Mouse (Mus musculus) lung, embryonic 14.5 days (tissue): ENCODE measurements around the gene Kirrel3. TPM values are rescaled to one million over a fixed set of nuclear protein-coding genes. Genes with fewer than 3 reads are reported as not detected.

Source experiments
- ATAC-seq: fragments of 200-750 bp; cut with Nextera tagmentation; 2 replicates; pipeline ENCODE4 v1.8.0; 2017; ENCODE audit warnings: mild to moderate bottlenecking, moderate TSS enrichment, moderate library complexity; ENCODE audit not compliant: insufficient read depth
- DNase-seq: peaks from one replicate; pipeline ENCODE4 v3.0.0-alpha.2; 2015
- H3K27ac ChIP-seq: fragments of 300-500 bp; sonication (generic); 2 replicates; pipeline ENCODE4 v1.5.1; 2014; ENCODE audit warnings: low read depth, mild to moderate bottlenecking, moderate library complexity
- H3K27me3 ChIP-seq: fragments of 300-500 bp; sonication (generic); 2 replicates; pipeline ENCODE4 v1.6.1; 2014; ENCODE audit warnings: low read length, control low read depth; ENCODE audit not compliant: insufficient read depth
- H3K36me3 ChIP-seq: fragments of 300-500 bp; sonication (generic); 2 replicates; pipeline ENCODE4 v1.6.1; 2014; ENCODE audit warnings: control low read depth; ENCODE audit not compliant: insufficient read depth
- H3K4me1 ChIP-seq: fragments of 300-500 bp; sonication (generic); 2 replicates; pipeline ENCODE4 v1.6.1; 2014; ENCODE audit warnings: antibody characterized with exemption, control low read depth; ENCODE audit not compliant: insufficient read depth
- H3K4me2 ChIP-seq: fragments of 300-500 bp; sonication (generic); 2 replicates; pipeline ENCODE4 v1.6.1; 2014; ENCODE audit warnings: mild to moderate bottlenecking
- H3K4me3 ChIP-seq: fragments of 300-500 bp; sonication (generic); 2 replicates; pipeline ENCODE4 v1.5.1; 2014; ENCODE audit warnings: low read depth, low read length
- H3K9ac ChIP-seq: fragments of 300-500 bp; sonication (generic); 2 replicates; pipeline ENCODE4 v1.6.1; 2014
- H3K9me3 ChIP-seq: fragments of 300-500 bp; sonication (generic); 2 replicates; pipeline ENCODE4 v1.6.1; 2016; ENCODE audit warnings: low read depth, low read length, control low read depth
- CTCF ChIP-seq: IDR thresholded peaks from 2 replicates; pipeline ENCODE4 v1.5.1; 2016; ENCODE audit warnings: antibody characterized with exemption, low read depth
- WGBS: fragments of 180-500 bp; shearing (Covaris S2); extraction: QIAGEN DNeasy Blood & Tissue Kit; methylation state at CpG from one replicate; pipeline ENCODE4 v1.1.7; 2014; 5-methylcytosine and 5-hydroxymethylcytosine counted together
- polyA plus RNA-seq: library from polyadenylated mRNA; unstranded; fragments of >200 nt; fragmentation: Nextera tagmentation; extraction: Ambion mirVana; gene quantifications from 2 replicates; pipeline ENCODE4 v1.2.1, GENCODE M21; 2014

The Kirrel3 gene
- polyA plus RNA-seq, 1 experiment from 2014 or later: 1.4 TPM

GRCm38 (mm10) chr9:34459968-34460367, 25.7 kb upstream of the Kirrel3 start:
- H3K27me3 ChIP-seq: no peaks in the 10 kb centered on the region
- H3K9me3 ChIP-seq: no peaks in the 10 kb centered on the region
- no peaks in the 10 kb centered on the region for H3K36me3 ChIP-seq
- no peak overlapping the region for H3K4me3 ChIP-seq
- WGBS: 39% methylated on average over 5 of the region's 5 CpGs
- ATAC-seq (no peak), DNase-seq (no peak)
- no peak overlapping the region for H3K4me2 ChIP-seq
- TF ChIP-seq CTCF: no peak
- no peak overlapping the region for H3K9ac ChIP-seq
- H3K4me1 ChIP-seq: 0 out of 2 replicates have a peak, but pooled peaks cover 2% of the 10 kb centered on the region
- H3K27ac ChIP-seq: no peak overlapping the region

- peak; percentile 44 for DNase-seq
Measured at GRCm38 (mm10) chr9:34463666-34464065, 22.0 kb upstream of the Kirrel3 start.

GRCm38 (mm10) chr9:34466058-34466457, 19.6 kb upstream of the Kirrel3 start:
- no peak for TF ChIP-seq CTCF
- H3K36me3 ChIP-seq: no peaks in the 10 kb centered on the region
- WGBS: 57% methylated on average over 3 of the region's 3 CpGs

More at GRCm38 (mm10) chr9:34463666-34464065, 22.0 kb upstream of the Kirrel3 start:
- TF ChIP-seq CTCF: no peak
- Histone ChIP-seq H3K4me1 (no peaks in the 10 kb centered on the region), H3K36me3 (no peaks in the 10 kb centered on the region), H3K9ac (no peak overlapping the region), H3K4me2 (no peak overlapping the region), H3K27me3 (no peaks in the 10 kb centered on the region), H3K27ac (no peak overlapping the region), H3K9me3 (no peaks in the 10 kb centered on the region), H3K4me3 (no peak overlapping the region)
- WGBS: 34% methylated on average over 2 of the region's 2 CpGs
- ATAC-seq: no peak

GRCm38 (mm10) chr9:34469180-34469579, 16.5 kb upstream of the Kirrel3 start:
- TF ChIP-seq CTCF: peak; percentile 33
- no peak overlapping the region for H3K9ac ChIP-seq
- no peaks in the 10 kb centered on the region for H3K4me1 ChIP-seq
- H3K27me3 ChIP-seq: no peaks in the 10 kb centered on the region
- DNase-seq: no peak
- no peaks in the 10 kb centered on the region for H3K9me3 ChIP-seq
- H3K4me3 ChIP-seq: no peak overlapping the region
- H3K27ac ChIP-seq: no peak overlapping the region
- H3K36me3 ChIP-seq: no peaks in the 10 kb centered on the region
- no peak for ATAC-seq
- H3K4me2 ChIP-seq: no peak overlapping the region
- WGBS: 85% methylated on average over 3 of the region's 3 CpGs

More at GRCm38 (mm10) chr9:34466058-34466457, 19.6 kb upstream of the Kirrel3 start:
- H3K4me3 ChIP-seq: no peak overlapping the region
- no peaks in the 10 kb centered on the region for H3K27me3 ChIP-seq
- H3K27ac ChIP-seq: no peak overlapping the region
- ATAC-seq: no peak
- no peak for DNase-seq
- H3K4me1 ChIP-seq: no peaks in the 10 kb centered on the region
- H3K9ac ChIP-seq: no peak overlapping the region
- H3K9me3 ChIP-seq: no peaks in the 10 kb centered on the region
- H3K4me2 ChIP-seq: no peak overlapping the region

GRCm38 (mm10) chr9:34476206-34476605, 9.5 kb upstream of the Kirrel3 start:
- H3K27me3 ChIP-seq: no peaks in the 10 kb centered on the region
- H3K9ac ChIP-seq: no peak overlapping the region
- no peak for ATAC-seq
- H3K4me3 ChIP-seq: no peak overlapping the region
- H3K36me3 ChIP-seq: no peaks in the 10 kb centered on the region
- H3K27ac ChIP-seq: no peak overlapping the region
- no peak for TF ChIP-seq CTCF
- no peaks in the 10 kb centered on the region for H3K4me1 ChIP-seq
- 21% methylated on average over 5 of the region's 5 CpGs for WGBS
- H3K4me2 ChIP-seq: no peak overlapping the region
- no peaks in the 10 kb centered on the region for H3K9me3 ChIP-seq
- DNase-seq: no peak

- DNase-seq (no peak), ATAC-seq (no peak)
- Histone ChIP-seq H3K4me1 (no peaks in the 10 kb centered on the region), H3K4me2 (no peak overlapping the region), H3K36me3 (no peaks in the 10 kb centered on the region), H3K9me3 (no peaks in the 10 kb centered on the region), H3K9ac (no peak overlapping the region), H3K4me3 (no peak overlapping the region), H3K27me3 (no peaks in the 10 kb centered on the region), H3K27ac (no peak overlapping the region)
- no peak for TF ChIP-seq CTCF
- WGBS: 66% methylated on average over 2 of the region's 2 CpGs
Measured at GRCm38 (mm10) chr9:34478494-34478893, 7.2 kb upstream of the Kirrel3 start.

- DNase-seq (no peak), ATAC-seq (no peak)
- no peaks in the 10 kb centered on the region for H3K36me3 ChIP-seq
- H3K27ac ChIP-seq: no peak overlapping the region
- H3K27me3 ChIP-seq: peaks cover 31% of the 10 kb centered on the region
- no peak overlapping the region for H3K9ac ChIP-seq
- no peak overlapping the region for H3K4me2 ChIP-seq
- WGBS: 72% methylated on average over 2 of the region's 2 CpGs
- no peak for TF ChIP-seq CTCF
- no peaks in the 10 kb centered on the region; the same call in 1 of the 2 replicates for H3K4me1 ChIP-seq
- no peak overlapping the region for H3K4me3 ChIP-seq
- no peaks in the 10 kb centered on the region for H3K9me3 ChIP-seq
Measured at GRCm38 (mm10) chr9:34483236-34483635, 2.5 kb upstream of the Kirrel3 start.

GRCm38 (mm10) chr9:34484665-34485064, 1.0 kb upstream of the Kirrel3 start:
- ATAC-seq (no peak), DNase-seq (no peak)
- no peak overlapping the region for H3K27ac ChIP-seq
- no peak for TF ChIP-seq CTCF
- H3K4me1 ChIP-seq: no peaks in the 10 kb centered on the region; the same call in 1 of the 2 replicates
- no peak overlapping the region for H3K4me3 ChIP-seq
- no peak overlapping the region for H3K9ac ChIP-seq
- no peak overlapping the region for H3K4me2 ChIP-seq
- peaks cover 43% of the 10 kb centered on the region for H3K27me3 ChIP-seq
- WGBS: 50% methylated on average over 6 of the region's 6 CpGs
- H3K36me3 ChIP-seq: no peaks in the 10 kb centered on the region
- H3K9me3 ChIP-seq: no peaks in the 10 kb centered on the region
